Mouse (Mus musculus) erythroblast, embryonic 14.5 days (primary cell): ENCODE measurements at regions not wholly inside any gene's neighbourhood (a gene's known extent, or its start where the extent isn't known, plus 50 kb on each side); places are given as distances from the start of the nearest gene placed in this dataset.

Experiments used
- GATA1 ChIP-seq: IDR thresholded peaks from 2 replicates; pipeline ENCODE4 v1.6.1; 2012; ENCODE audit warnings: low read length, inconsistent platforms, mixed read lengths
- TAL1 ChIP-seq: IDR thresholded peaks from 3 replicates; pipeline ENCODE4 v1.6.1; 2012; ENCODE audit warnings: low read length, inconsistent platforms, mixed read lengths

GRCm38 (mm10) chr1:51617502-51618251 lies 139.5 kb upstream of the Nabp1 start:
- TF ChIP-seq TAL1 (no peak), GATA1 (no peak)
